Mouse (Mus musculus): ENCODE measurements around the gene Hpcal1.
"Not testable (repeated sequence)": the region's sequence is repeated elsewhere in the genome, so short reads cannot be mapped to it uniquely, and the experiment has no call there.

The Hpcal1 gene

DNA sequence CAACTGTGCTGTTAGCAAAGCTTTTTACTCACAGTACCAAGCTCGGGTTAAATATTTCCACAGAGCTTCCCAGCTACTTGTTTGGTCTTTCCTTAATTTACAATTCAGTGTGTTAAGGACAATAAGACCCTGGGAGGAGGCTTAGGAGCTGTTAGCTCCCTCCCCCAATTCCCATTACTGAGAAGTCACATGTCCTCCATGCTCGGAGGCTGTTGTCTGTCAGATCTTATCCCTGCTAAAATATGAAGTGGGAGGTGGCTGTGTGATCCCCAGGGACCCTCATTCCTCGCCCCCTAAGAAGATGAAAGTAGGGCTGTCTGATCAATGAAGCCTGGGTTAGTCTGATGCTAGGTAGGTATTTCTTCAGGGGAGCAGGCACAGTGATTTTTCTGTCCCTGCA lies 88.4 kb downstream of the Hpcal1 start:
- DNase-seq (ENCODE audit: extremely low spot score), result no peak

DNA sequence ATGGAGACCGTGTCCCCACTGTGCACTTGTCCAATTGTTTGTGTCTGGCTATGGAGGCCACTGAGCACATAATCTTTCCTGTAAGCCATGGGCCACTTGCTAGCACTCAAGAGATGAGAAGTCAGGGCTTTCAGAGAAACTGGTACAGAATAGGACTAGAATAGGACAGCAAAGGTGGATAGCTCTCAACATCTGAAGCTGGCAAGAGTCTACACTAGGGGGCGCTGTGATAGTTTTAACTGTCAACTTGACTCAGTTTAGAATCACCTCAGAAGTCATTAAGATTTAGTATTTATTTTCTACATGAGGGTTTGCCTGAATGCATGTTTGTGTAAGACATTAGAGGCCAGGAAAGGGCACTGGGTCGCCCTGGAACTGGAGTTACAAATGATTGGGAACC lies 98.8 kb downstream of the Hpcal1 start:
- no peak for DNase-seq (ENCODE audit: extremely low spot score)

- no peak for DNase-seq (ENCODE audit: extremely low spot score)
Measured at GRCm38 (mm10) chr12:17791111-17791510, 100.5 kb downstream of the Hpcal1 start.

GRCm38 (mm10) chr12:17792756-17793155 lies 102.1 kb downstream of the Hpcal1 start:
- no peak for DNase-seq (ENCODE audit: extremely low spot score)

- peak; percentile 22 for DNase-seq (ENCODE audit: extremely low spot score)
Measured at GRCm38 (mm10) chr12:17795660-17796278, 105.1 kb downstream of the Hpcal1 start.

DNA sequence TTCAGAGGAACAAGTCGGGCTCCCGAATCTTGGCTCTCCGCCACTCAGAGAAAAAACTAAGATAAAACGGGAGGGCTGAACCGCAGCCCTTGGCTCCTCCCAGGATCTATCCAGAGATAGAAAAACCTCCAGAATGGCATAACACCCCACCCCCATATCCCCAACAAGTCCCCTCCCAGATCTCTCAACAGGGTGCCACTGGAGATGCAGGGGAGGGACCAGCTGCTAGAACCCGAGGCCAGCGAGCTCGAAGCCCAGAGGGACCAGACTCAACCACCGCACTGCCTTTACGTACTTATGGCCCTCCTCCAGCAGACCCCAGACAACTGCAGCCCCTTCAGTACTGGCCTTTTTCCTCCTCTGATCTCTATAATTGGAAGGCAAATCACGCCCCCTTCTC lies 107.6 kb downstream of the Hpcal1 start:
- DNase-seq (ENCODE audit: extremely low spot score), result not testable (repeated sequence)

DNA sequence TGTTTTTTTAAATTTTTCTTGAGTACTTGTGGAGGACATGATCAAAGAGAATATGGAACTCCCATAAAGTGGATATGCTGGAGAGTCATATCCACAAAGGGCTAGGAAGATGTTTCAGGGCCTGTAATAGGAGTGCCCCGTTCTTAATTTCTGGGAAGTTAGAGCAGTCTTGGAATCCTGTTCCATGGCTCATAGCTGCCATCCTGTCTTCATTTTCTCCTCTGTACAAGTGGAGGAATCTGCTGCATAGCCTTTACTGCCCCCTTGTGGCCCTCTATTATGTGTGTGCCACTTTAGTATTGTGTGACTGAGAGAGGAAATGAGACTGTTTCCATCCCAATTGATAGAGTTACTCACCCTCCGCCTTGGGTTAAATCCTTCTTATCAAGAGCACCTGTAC lies 117.9 kb downstream of the Hpcal1 start:
- peak; percentile 56 for DNase-seq (ENCODE audit: extremely low spot score)

- DNase-seq (ENCODE audit: extremely low spot score), result not testable (repeated sequence)
Measured at GRCm38 (mm10) chr12:17835279-17835678, 144.6 kb downstream of the Hpcal1 start.
